Mouse (Mus musculus): Measurements from ENCODE around the gene Atn1.
"Not testable (repeated sequence)": the region's sequence is repeated elsewhere in the genome, so short reads cannot be mapped to it uniquely, and the experiment has no call there.

The Atn1 gene

DNA sequence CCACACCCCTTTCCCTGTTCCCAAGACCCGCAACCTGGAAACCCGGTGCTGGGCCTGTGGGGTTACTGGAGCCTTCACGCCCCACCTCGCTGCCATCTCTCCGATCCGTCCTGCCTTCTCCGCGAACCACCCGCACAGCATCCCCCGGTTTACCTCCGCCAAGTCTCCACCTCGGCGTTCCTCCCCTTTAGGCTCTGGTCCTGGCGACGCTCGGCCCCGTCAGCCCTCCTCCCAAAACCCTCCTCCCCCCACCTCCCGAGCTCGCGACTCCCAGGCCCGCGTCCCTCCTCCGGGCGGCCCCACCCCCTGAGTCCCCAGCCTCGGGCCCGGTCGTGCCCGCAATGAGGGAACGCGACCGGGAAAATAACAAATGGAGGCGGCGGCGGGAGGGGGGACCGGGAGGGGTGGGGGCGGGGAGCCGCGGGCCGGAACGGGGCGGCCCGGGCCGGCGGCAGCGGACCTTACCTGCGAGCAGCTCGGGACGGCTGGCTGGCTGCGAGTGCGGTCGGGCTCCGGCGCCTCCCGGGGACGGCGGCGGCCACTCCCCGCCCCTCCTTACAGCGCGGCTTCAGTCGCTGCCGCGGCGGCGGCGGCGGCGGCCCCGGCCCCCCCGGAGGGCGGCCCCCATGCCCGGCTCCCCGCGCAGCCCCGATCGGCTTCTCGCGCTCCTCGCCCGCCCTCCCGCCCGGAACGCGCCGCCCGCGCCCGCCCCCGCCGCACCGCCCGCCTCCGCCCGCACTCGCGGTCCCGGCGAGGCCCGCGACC is at the start of gene Atn1, which contains the start of gene Gm45234:
Gene Atn1, minus strand, starts transcription at position 694 of the 765 bp plus-strand sequence.
Gene Gm45234, minus strand, starts transcription at position 191 of the 765 bp plus-strand sequence.
- DNase-seq (ENCODE audit: low spot score), result no peak

GRCm38 (mm10) chr6:124805341-124806321 is 49.3 kb upstream of the Atn1 start:
- DNase-seq (ENCODE audit: low spot score), result peak; percentile 89

DNA sequence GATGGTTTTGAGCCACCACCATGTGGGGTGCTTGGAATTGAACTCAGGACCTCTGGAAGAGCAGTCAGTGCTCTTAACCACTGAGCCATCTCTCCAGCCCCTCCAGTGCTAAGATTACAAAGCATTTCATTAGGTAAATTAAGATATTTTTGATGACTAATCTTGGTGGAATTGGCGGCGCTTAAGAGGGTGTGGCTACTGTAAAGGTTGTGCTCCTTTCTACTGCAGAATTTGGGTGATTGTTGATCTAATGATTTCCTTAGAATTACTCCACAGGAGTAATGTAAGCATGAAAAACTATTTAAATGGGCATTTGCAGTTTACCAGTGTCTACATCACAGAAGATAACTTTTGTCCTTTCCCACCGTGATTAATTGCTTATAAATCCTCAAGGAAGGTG is 48.0 kb upstream of the Atn1 start:
- DNase-seq (ENCODE audit: low spot score), result no peak

GRCm38 (mm10) chr6:124803691-124804090 is 47.4 kb upstream of the Atn1 start:
- DNase-seq (ENCODE audit: low spot score), result not testable (repeated sequence)

- DNase-seq (ENCODE audit: low spot score), result no peak
These were observed 46.7 kb upstream of the Atn1 start for GRCm38 (mm10) chr6:124803061-124803460.

- DNase-seq (ENCODE audit: low spot score), result not testable (repeated sequence)
These were observed 46.1 kb upstream of the Atn1 start for GRCm38 (mm10) chr6:124802400-124802799.

- no peak for DNase-seq (ENCODE audit: low spot score)
These were observed 39.9 kb upstream of the Atn1 start for GRCm38 (mm10) chr6:124796200-124796599.

DNA sequence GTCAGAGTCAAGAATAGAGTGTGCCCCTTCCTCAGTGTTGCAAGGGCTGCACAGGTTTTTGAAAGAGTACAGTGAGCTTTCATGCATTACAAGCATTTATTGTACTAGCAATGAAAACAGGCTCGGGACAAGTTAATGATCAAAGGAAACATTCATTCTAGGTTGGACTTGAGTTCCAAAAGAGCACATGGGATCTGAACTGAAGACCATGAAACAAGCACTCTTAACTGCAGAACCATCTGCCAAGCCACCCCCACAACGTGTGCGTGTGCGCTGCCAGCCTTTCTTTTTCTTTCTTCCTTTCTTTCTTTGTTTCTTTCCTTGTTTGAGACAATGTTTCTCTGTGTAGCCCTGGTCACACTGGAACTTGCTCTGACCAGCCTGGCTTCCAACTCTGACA is 39.5 kb upstream of the Atn1 start:
- DNase-seq (ENCODE audit: low spot score), result no peak

- no peak for DNase-seq (ENCODE audit: low spot score)
These were observed 35.6 kb upstream of the Atn1 start for GRCm38 (mm10) chr6:124791911-124792310.

GRCm38 (mm10) chr6:124790121-124790520 is 33.8 kb upstream of the Atn1 start:
- no peak for DNase-seq (ENCODE audit: low spot score)

DNA sequence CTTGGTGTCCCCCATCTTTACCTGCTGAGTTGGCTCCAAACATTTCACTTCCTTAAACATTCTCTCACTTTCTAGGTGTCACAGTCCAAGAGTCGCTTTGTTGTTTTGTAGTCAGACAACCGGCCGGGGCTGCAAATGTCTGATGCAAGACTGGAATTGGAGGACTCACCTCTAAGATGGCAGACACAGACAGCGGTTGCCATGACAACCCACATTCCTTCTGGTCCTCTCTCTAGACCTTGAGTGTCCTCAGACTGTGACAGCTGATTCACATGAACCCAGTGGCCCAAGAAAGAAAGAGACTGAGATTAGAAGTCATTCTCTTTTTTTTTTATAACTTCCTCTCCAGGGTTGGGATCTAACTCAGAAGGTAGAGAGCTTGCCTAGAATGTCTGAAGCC is 33.2 kb upstream of the Atn1 start:
- DNase-seq (ENCODE audit: low spot score), result no peak

GRCm38 (mm10) chr6:124787722-124788121 is 31.4 kb upstream of the Atn1 start:
- DNase-seq (ENCODE audit: low spot score), result no peak

GRCm38 (mm10) chr6:124786756-124787420 is 30.6 kb upstream of the Atn1 start:
- no peak for DNase-seq (ENCODE audit: low spot score)

DNA sequence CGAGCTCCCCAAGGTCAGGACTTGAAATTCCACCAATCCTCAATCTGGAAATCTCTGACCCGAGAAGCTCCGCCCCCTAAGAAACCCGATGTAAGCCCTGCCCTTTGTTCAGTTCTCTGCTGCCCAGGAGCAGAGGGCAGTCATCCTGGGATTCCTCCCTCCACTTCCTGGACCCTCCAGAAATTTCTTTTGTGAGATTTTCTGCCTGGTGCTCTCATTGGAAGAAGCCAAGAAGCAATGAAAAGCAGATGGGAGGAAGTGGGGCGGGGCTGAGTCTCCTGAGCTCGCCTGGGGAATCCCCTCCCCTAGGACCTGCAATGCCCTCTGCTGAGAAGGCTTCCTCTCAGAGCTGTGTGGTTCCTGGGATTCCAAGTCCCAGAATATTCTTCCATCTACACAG is 26.1 kb upstream of the Atn1 start:
- no peak for DNase-seq (ENCODE audit: low spot score)

- no peak for DNase-seq (ENCODE audit: low spot score)
These were observed 24.6 kb upstream of the Atn1 start for GRCm38 (mm10) chr6:124780917-124781316.

DNA sequence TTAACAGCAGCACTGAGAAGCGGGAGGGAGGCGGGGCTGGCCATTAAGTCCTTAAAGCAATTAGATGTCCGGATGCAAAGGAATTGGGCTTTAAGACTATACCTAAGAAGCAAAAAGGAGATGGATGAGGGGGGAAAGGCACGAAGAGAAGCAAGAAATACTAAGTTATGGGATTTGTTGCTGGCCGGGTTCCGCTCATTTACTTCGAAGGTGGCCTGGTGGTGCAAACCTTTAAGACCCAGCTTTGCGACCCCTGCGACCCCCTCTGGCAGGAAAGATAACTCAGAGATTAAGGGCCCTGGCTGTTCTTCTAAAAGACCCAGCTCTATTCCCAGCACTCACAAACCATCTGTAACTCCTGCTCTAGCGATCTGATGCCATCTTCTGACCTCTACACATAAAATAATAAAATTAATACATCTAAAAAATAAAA is 23.7 kb upstream of the Atn1 start:
- no peak for DNase-seq (ENCODE audit: low spot score)

- no peak for DNase-seq (ENCODE audit: low spot score)
These were observed 23.1 kb upstream of the Atn1 start, which contains the start of gene Lrrc23 for GRCm38 (mm10) chr6:124779222-124779983. Gene Lrrc23 (minus strand): TSS chr6:124779727.

- DNase-seq (ENCODE audit: low spot score), result no peak
These were observed 14.2 kb upstream of the Atn1 start for GRCm38 (mm10) chr6:124770511-124770910.

DNA sequence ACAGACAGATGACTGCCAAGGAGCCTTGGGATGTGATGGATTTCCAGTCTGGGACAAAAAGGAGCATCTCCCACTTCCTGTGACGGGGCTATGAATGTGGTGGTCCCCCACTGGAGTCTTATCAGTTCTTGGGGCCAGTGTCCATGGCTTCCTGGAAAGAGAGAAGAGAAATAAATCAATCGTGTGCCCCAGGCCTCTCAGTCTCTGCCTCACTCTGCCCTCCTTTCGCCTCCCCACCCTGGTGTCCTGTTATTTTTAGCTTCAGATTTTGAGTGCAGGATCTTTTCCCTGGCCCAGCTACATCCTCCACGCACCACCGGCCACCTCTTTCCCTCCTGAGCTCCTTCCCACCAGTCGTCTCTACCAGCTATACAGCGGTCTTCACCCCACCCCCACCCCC is 13.7 kb upstream of the Atn1 start:
- DNase-seq (ENCODE audit: low spot score), result no peak

DNA sequence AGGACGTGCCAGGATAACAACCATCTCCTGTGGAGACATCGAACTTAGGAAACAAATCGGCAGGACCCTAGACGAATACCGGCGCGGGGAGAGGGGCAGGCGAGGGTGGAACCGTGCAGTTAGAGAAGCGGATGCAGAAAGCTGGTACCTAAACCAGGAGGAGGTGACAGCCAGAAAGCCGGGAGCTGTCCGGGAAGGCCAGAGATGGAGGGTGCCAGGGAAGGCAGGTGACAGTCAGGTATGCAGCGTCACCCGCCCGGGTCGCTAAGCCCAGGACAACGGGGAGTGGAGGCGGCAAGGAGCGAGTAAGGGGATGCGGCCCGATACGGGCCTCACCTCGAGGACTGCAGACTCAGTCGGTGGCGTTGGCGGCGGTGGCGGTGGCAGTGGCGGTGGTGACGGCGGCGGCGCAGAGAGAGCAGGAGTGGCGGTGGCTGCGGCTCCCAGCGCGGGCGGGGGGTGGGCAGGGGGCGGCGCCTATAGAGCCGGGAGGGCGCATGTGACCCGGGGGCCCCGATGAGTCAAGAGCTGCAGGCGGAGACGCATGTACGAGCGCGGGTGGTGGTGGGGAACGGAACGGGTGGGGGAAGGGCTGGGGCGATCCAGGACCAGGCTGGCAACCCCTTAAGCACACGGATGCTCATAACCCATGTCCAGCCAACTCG is 12.9 kb upstream of the Atn1 start, which contains the start of gene Eno2:
Gene Eno2, minus strand, starts transcription at position 573 of the 665 bp plus-strand sequence.
- DNase-seq (ENCODE audit: low spot score), result no peak

DNA sequence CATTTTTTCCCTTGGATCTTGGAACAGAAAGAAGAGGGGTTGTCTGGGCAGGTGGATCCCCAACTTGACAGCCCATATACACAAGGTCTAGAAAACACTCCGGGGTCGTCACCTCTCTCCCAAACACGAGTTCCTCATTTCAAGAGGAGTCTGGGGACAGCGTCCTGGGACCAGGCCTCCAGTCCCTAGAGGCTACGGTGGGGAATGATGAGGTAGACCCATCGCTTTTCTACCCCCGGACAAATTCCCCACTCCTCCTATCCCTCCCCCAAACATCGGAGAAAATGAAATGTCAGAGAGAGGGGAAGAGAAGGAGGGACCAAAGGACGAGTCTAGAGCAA is 12.3 kb upstream of the Atn1 start:
- DNase-seq (ENCODE audit: low spot score), result no peak
